Mouse (Mus musculus): ENCODE results near the gene Bzw1. TPM values are rescaled to one million over a fixed set of nuclear protein-coding genes. Genes with fewer than 3 reads are reported as not detected.

Gene Bzw1
- polyA plus RNA-seq, 1 experiment, result 85.4 TPM

DNA sequence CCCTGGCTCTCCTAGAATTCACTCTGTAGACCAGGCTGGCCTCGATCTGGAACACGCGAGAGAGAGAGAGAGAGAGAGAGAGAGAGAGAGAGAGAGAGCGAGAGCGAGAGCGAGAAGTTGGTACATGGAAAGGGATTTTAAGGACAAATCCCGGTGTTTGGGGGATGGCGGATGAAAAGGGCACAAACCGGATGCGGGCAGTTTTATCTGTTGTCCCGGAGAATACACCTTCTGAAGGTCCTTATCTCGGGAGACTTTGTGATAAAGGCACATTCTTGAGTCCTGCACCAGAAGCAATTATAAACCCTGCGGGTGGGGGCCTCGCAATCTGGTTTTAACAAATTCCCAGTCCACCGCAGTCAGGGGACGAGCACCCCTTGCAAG lies 438 bp upstream of the Bzw1 start:
- H3K4me1 ChIP-seq (ENCODE audit: control insufficient read depth, insufficient read depth, low read length), result no peaks in the 10 kb centered on the region
- H3K27ac ChIP-seq (ENCODE audit: control insufficient read depth, insufficient read depth, low read depth, low read length, poor library complexity), result peak overlapping the region; percentile 99
- TF ChIP-seq CTCF (IDR thresholded peaks at IDR 0.05; ENCODE audit: control insufficient read depth, insufficient read depth, low read length) (no peak), POLR2A (IDR thresholded peaks at IDR 0.05; ENCODE audit: borderline replicate concordance, control insufficient read depth, low read depth, low read length) (no peak)
- peak overlapping the region; percentile 98 for H3K4me3 ChIP-seq (replicated peaks; ENCODE audit: control insufficient read depth, low read depth, low read length)
- 2% methylated on average over 16 of the region's 16 CpGs for WGBS

DNA sequence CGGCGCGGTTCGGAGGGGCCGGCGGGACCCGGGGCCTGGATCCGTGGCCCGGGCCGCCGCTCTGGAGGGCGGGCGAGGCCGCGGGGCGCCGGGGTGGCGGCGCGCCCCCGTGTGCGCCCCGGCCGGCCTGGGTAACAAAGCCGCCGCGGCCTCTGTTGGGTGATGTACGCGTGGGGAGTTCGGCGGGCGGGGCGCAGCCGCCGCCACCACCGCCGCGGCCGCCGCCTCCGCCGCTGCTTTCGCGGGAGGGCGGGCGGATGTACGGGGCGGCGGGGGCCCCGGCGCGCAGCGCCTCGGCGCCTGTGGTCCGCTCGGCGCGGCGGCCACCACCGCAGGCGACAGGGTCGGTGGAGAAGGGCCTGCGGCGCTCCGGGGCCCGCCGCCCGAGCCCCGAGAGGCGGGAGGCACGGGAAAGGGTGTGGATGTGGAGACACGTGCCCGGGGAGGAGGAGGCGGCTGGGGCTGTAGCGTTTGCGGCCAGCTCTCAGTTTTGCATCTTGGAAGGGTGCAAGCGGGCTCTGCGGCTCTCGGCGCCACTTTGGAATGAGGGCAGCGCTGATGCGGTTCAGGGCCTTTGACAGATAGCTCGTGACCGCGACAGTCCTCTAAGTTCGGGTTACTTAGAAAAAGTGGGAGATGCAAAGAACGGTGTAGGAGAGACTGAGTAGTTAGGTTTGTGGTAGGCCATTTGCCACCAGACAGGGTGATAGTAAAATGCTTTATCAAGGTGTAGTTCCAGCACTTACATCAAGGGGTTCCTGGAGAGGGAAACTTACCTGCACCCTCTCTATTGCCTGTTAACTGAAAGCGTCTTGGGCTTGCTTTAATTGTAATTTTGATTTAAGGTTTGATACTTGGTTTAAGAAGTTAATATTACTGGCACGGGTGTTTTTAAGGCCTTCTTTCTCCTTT lies 842 bp downstream of the Bzw1 start:
- WGBS, result under 1% methylated on average over 74 of the region's 90 CpGs
- peak overlapping the region; percentile 98 for H3K4me3 ChIP-seq (replicated peaks; ENCODE audit: control insufficient read depth, low read depth, low read length)
- H3K4me1 ChIP-seq (ENCODE audit: control insufficient read depth, insufficient read depth, low read length), result no peaks in the 10 kb centered on the region
- H3K27ac ChIP-seq (ENCODE audit: control insufficient read depth, insufficient read depth, low read depth, low read length, poor library complexity), result peak overlapping the region; percentile 99
- no peak for TF ChIP-seq CTCF (IDR thresholded peaks at IDR 0.05; ENCODE audit: control insufficient read depth, insufficient read depth, low read length)
- no peak for TF ChIP-seq POLR2A (IDR thresholded peaks at IDR 0.05; ENCODE audit: borderline replicate concordance, control insufficient read depth, low read depth, low read length)

DNA sequence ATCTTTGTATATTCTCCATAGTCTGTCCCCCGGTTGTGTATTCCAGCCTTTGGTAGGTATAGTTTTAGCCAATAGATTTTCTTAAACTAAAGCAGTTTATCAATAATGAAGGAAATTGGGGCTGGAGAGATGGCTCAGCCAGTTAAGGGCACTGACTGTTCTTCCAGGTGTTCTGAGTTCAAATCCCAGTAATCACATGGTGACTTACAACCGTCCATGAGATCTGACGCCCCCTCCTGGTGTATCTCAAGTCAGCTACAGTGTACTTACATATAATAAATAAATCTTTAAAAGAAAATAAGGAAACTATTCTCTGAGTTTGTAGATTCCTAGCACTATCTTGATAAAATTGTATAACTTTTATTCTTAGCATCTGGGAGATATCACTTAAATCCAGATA lies 2.6 kb downstream of the Bzw1 start:
- WGBS, result 90% methylated on average over 3 of the region's 3 CpGs
- no peak overlapping the region for H3K4me3 ChIP-seq (replicated peaks; ENCODE audit: control insufficient read depth, low read depth, low read length)
- H3K27ac ChIP-seq (ENCODE audit: control insufficient read depth, insufficient read depth, low read depth, low read length, poor library complexity), result no peak overlapping the region
- TF ChIP-seq CTCF (IDR thresholded peaks at IDR 0.05; ENCODE audit: control insufficient read depth, insufficient read depth, low read length) (no peak), POLR2A (IDR thresholded peaks at IDR 0.05; ENCODE audit: borderline replicate concordance, control insufficient read depth, low read depth, low read length) (no peak)
- no peaks in the 10 kb centered on the region for H3K4me1 ChIP-seq (ENCODE audit: control insufficient read depth, insufficient read depth, low read length)

DNA sequence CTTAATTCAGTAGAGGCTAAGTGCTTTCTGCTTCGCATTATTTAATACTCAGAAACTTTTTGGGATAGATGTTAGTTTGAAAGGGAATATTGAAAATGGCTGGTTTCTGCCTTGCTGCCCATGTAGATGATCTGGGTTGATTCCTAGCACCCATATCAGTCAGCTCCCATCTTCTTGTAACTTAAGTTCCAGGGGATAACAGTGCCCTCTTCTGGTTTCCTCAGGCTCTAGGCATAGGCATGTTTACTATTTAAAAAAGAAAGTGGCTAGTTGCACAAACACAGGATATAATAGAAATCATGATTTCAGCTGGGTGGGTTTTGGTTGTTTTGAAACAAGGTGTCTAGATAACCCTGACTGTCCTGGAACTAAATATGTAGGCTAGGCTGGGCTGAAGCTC lies 3.5 kb downstream of the Bzw1 start:
- H3K27ac ChIP-seq (ENCODE audit: control insufficient read depth, insufficient read depth, low read depth, low read length, poor library complexity), result no peak overlapping the region
- H3K4me3 ChIP-seq (replicated peaks; ENCODE audit: control insufficient read depth, low read depth, low read length), result no peak overlapping the region
- H3K4me1 ChIP-seq (ENCODE audit: control insufficient read depth, insufficient read depth, low read length), result no peaks in the 10 kb centered on the region
- no peak for TF ChIP-seq POLR2A (IDR thresholded peaks at IDR 0.05; ENCODE audit: borderline replicate concordance, control insufficient read depth, low read depth, low read length)
- no peak for TF ChIP-seq CTCF (IDR thresholded peaks at IDR 0.05; ENCODE audit: control insufficient read depth, insufficient read depth, low read length)
- 95% methylated on average over 1 of the region's 1 CpGs for WGBS

DNA sequence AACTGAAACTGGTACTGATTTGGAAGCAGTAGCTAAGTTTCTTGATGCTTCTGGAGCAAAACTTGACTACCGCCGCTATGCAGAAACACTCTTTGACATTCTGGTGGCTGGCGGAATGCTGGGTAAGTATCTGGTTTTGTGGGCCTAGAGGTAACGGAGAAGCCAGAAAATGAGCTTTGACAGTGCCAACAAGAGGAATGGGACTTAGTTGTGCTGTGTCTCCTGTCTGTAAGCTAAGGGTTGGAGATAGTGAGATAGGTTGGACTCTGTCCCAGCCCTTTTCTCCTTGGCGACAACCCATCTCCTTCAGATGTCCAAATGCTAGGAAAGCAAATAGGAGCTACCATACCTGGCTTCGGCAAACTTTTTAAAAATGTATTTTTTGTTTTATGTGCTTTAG lies 5.0 kb downstream of the Bzw1 start:
- TF ChIP-seq POLR2A (IDR thresholded peaks at IDR 0.05; ENCODE audit: borderline replicate concordance, control insufficient read depth, low read depth, low read length) (no peak), CTCF (IDR thresholded peaks at IDR 0.05; ENCODE audit: control insufficient read depth, insufficient read depth, low read length) (no peak)
- WGBS, result 89% methylated on average over 6 of the region's 6 CpGs
- Histone ChIP-seq H3K4me1 (ENCODE audit: control insufficient read depth, insufficient read depth, low read length) (no peaks in the 10 kb centered on the region), H3K27ac (ENCODE audit: control insufficient read depth, insufficient read depth, low read depth, low read length, poor library complexity) (no peak overlapping the region), H3K4me3 (replicated peaks; ENCODE audit: control insufficient read depth, low read depth, low read length) (no peak overlapping the region)

DNA sequence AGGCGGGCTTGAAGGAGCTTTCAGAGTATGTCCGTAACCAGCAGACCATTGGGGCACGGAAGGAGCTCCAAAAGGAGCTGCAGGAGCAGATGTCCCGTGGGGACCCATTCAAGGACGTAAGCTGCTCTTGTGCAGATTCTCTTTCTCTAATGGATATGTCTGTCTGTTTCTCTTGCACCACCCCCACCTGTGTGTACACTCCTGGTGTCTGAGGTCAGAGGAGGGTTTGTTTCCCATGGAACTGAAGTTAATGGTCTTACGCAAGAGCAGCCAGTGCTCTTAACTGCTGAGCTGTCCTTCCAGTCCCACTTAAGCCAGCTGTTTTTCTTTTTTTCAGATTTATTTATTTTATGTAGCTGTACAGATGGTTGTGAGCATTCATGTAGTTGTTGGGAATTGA lies 8.7 kb downstream of the Bzw1 start:
- WGBS, result 87% methylated on average over 6 of the region's 6 CpGs
- Histone ChIP-seq H3K27ac (ENCODE audit: control insufficient read depth, insufficient read depth, low read depth, low read length, poor library complexity) (no peak overlapping the region), H3K4me1 (ENCODE audit: control insufficient read depth, insufficient read depth, low read length) (no peaks in the 10 kb centered on the region), H3K4me3 (replicated peaks; ENCODE audit: control insufficient read depth, low read depth, low read length) (no peak overlapping the region)
- no peak for TF ChIP-seq POLR2A (IDR thresholded peaks at IDR 0.05; ENCODE audit: borderline replicate concordance, control insufficient read depth, low read depth, low read length)
- TF ChIP-seq CTCF (IDR thresholded peaks at IDR 0.05; ENCODE audit: control insufficient read depth, insufficient read depth, low read length), result no peak

DNA sequence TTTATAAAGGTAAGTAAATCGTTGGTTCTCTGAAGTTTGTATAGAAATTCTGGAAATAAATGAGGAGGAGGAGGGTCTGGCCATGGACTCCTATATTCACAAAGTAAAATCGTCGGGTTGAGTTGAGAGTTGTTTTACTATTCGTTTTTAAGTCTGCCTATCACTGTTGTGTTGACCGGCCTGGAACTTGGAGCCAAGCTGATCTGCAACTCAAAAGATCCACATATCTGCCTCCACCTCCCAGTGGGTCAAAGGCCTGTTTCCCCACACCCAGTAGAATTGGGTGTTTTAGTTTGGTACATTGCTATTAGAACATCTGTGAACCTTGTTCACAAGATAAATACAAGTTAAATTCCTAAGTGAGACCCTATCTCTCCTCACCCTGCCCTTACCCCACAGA lies 11.0 kb downstream of the Bzw1 start:
- Histone ChIP-seq H3K4me1 (ENCODE audit: control insufficient read depth, insufficient read depth, low read length) (no peaks in the 10 kb centered on the region), H3K27ac (ENCODE audit: control insufficient read depth, insufficient read depth, low read depth, low read length, poor library complexity) (no peak overlapping the region), H3K4me3 (replicated peaks; ENCODE audit: control insufficient read depth, low read depth, low read length) (no peak overlapping the region)
- TF ChIP-seq POLR2A (IDR thresholded peaks at IDR 0.05; ENCODE audit: borderline replicate concordance, control insufficient read depth, low read depth, low read length), result no peak
- no peak for TF ChIP-seq CTCF (IDR thresholded peaks at IDR 0.05; ENCODE audit: control insufficient read depth, insufficient read depth, low read length)
- 92% methylated on average over 5 of the region's 5 CpGs for WGBS

DNA sequence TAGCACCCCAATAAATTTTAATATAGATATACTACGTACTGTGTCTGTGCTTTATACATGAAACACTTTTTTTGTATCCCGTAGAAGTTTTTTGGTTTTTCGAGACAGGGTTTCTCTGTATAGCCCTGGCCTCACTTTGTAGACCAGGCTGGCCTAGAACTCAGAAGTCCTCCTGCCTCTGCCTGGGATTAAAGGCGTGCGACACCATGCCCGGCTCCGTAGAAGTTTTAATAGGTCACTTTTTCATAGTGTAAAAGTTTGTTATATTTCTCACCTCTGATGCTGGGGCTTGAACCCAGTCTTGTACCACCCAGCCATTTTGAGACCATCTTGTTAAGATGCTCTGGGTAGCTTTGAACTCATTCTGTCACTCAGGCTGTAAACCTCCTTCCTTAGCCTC lies 14.6 kb downstream of the Bzw1 start:
- no peak overlapping the region for H3K27ac ChIP-seq (ENCODE audit: control insufficient read depth, insufficient read depth, low read depth, low read length, poor library complexity)
- WGBS, result 95% methylated on average over 7 of the region's 7 CpGs

More for the DNA sequence above, 14.6 kb downstream of the Bzw1 start:
- Histone ChIP-seq H3K4me3 (replicated peaks; ENCODE audit: control insufficient read depth, low read depth, low read length) (no peak overlapping the region), H3K4me1 (ENCODE audit: control insufficient read depth, insufficient read depth, low read length) (no peaks in the 10 kb centered on the region; the same call in 1 of the 2 replicates)
- TF ChIP-seq CTCF (IDR thresholded peaks at IDR 0.05; ENCODE audit: control insufficient read depth, insufficient read depth, low read length) (no peak), POLR2A (IDR thresholded peaks at IDR 0.05; ENCODE audit: borderline replicate concordance, control insufficient read depth, low read depth, low read length) (no peak)

Measured in bone marrow, adult 2 months (tissue).